Mouse (Mus musculus): ENCODE results near the gene Fut7.

The Fut7 gene

DNA sequence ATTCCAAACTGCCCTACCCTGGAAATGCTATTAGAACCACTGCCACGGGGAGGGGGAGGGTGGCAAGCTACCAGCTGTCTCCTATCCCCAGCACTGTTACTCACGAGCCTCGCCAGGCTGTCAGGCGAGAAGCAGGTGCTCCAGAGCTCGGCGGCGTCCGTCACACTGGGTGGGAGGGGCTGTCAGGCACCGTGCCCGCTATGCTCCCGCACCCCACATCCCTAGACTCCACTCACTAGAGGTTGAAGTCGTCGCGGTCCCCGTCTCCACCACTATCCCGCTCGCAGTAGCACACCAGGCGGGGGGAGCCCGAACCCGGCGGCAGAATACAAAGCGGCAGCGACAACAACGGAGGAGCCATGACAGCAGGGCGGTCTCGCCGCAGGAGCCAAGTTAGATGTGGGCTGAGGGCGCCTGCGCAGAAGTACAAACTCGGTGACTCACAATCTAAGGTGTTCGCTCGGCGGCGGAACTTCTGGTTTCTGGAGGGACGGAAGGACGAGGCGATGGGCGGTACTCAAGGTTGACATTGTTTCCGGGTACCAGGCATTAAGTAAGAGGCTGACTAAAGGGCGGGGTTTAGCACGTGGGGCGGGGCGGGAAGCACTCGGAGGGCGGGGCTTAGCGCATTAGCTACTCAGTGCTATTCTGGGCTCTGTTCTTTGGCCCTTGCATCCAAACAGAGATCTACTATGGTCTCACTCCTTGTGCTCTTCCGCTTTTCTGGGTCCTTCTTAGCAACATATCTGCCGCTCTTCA is 37.7 kb downstream of the Fut7 start, which contains the start of gene Paxx:
TSS of gene Paxx (minus strand) at position 544 of the 759 bp plus-strand sequence.
- DNase-seq, result peak; percentile 97

GRCm38 (mm10) chr2:25461407-25461806 is 38.3 kb downstream of the Fut7 start:
- no peak for DNase-seq

- no peak for DNase-seq
Measured at GRCm38 (mm10) chr2:25463630-25464029, 40.6 kb downstream of the Fut7 start.

- no peak for DNase-seq
Measured at GRCm38 (mm10) chr2:25465256-25465655, 42.2 kb downstream of the Fut7 start.

DNA sequence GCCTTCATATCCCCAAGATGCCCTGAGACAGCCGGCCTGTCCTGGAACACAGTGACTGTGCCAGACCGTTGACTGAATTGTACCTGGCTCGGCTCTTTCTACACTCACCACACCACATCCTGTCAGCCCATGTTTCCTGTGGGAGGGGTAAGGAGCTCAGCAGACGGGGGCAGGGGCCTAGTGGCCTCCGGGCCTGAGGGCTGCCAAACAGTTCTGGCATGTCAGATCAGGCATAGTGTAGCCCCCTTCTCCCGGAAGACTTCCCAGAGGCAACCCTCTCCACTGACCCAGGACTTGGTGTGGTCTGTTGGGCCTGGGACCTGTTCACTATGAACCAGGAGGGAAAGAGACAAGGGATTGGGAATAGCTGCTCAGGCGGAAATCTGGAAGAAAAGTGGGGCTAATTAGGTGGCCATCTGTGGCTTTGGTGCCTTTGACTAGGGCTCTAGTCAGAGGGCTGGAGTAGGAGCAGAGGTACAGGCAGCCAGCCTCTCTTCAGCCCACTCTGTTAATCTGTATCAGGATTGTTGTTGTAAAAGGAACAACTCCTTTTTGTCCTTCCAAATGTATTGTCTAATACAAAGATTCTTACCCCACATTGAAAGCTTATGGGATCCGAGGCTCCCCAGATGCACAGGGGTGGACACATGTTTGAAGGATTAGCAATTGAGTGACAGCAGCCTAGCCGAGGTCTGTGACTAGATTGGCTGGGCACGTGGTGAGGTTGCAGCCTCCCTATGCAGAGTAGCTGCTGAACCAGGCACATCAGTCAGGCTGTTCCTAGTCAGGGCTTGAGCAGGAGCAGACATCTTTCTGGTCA is 43.0 kb downstream of the Fut7 start:
- no peak for DNase-seq

- no peak for DNase-seq
Measured at GRCm38 (mm10) chr2:25467606-25468303, 44.7 kb downstream of the Fut7 start.

- peak; percentile 74 for DNase-seq
Measured at GRCm38 (mm10) chr2:25468962-25469915, 46.2 kb downstream of the Fut7 start.

DNA sequence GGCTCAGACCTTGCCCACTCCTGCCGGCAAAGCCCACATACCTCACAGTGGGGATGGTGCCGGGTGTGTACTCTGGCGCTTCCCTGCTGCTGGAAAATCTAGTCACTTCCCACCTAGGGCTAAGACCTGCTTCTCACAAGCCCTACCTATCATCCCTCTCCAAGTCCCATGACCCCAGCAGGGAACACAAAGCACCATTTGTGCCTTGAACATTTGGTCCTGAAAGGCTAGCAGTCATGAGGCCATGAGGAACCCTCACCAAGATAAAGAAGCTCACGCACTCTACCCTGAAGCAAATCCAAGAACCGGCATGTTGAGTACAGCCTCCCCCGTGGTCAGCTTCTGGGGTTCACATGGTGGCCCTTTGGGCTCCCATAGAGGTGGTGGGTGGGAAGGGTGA is 46.9 kb downstream of the Fut7 start, which contains the start of gene Ptgds:
TSS of gene Ptgds (minus strand) at position 78 of the 400 bp plus-strand sequence.
- DNase-seq, result no peak

- no peak for DNase-seq
Measured at GRCm38 (mm10) chr2:25472550-25472949, 49.5 kb downstream of the Fut7 start.
